Mouse (Mus musculus): ENCODE measurements around the gene Ston2. TPM values are rescaled to one million over a fixed set of nuclear protein-coding genes. Genes with fewer than 3 reads are reported as not detected.

Ston2 gene
- polyA plus RNA-seq, 1 experiment from 2014 or later, result 2.7 TPM

- no peak overlapping the region for H3K4me3 ChIP-seq (ENCODE audit: low read depth, low read length)
- no peaks in the 10 kb centered on the region for H3K36me3 ChIP-seq (ENCODE audit: control insufficient read depth, insufficient read depth)
- no peaks in the 10 kb centered on the region for H3K9me3 ChIP-seq (ENCODE audit: control insufficient read depth)
- H3K4me1 ChIP-seq (replicated peaks; ENCODE audit: control insufficient read depth, insufficient read depth, low read length), result no peaks in the 10 kb centered on the region
- WGBS, result 65% methylated on average over 6 of the region's 6 CpGs
- H3K4me2 ChIP-seq (replicated peaks; ENCODE audit: low read depth), result no peak overlapping the region
- ATAC-seq, result no peak
- no peak for TF ChIP-seq CTCF (IDR thresholded peaks at IDR 0.05; ENCODE audit: low read depth)
- no peak overlapping the region for H3K27ac ChIP-seq (ENCODE audit: low read depth, low read length)
- H3K27me3 ChIP-seq (replicated peaks; ENCODE audit: control insufficient read depth, insufficient read depth, low read length), result no peaks in the 10 kb centered on the region
- no peak overlapping the region for H3K9ac ChIP-seq (ENCODE audit: low read depth, low read length)
Measured at GRCm38 (mm10) chr12:91715686-91716085, 72.5 kb downstream of the Ston2 start.

DNA sequence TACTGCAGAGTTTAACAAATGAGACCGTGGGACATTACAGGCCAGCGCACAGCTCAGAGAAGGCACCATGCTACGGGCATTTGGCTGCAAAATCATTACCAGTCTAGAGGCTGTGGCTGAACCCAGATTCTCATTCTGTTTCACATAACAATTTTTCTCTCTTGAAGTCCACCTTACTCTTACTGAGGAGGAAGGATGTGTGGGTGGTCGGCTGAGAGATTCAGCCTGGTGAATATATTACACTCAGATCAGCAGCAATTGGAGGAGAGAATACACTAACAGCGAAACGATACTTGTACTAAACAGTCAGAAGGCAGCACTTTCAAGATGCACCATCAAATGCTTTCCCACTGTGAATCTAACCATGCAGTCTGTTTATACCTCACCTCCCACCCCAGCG is 74.8 kb downstream of the Ston2 start:
- no peak for ATAC-seq
- Histone ChIP-seq H3K4me2 (replicated peaks; ENCODE audit: low read depth) (no peak overlapping the region), H3K27ac (ENCODE audit: low read depth, low read length) (no peak overlapping the region), H3K9ac (ENCODE audit: low read depth, low read length) (no peak overlapping the region), H3K4me3 (ENCODE audit: low read depth, low read length) (no peak overlapping the region), H3K4me1 (replicated peaks; ENCODE audit: control insufficient read depth, insufficient read depth, low read length) (no peaks in the 10 kb centered on the region), H3K27me3 (replicated peaks; ENCODE audit: control insufficient read depth, insufficient read depth, low read length) (no peaks in the 10 kb centered on the region), H3K9me3 (ENCODE audit: control insufficient read depth) (no peaks in the 10 kb centered on the region), H3K36me3 (ENCODE audit: control insufficient read depth, insufficient read depth) (no peaks in the 10 kb centered on the region)
- TF ChIP-seq CTCF (IDR thresholded peaks at IDR 0.05; ENCODE audit: low read depth), result no peak
- 93% methylated on average over 7 of the region's 7 CpGs for WGBS

- Histone ChIP-seq H3K9ac (ENCODE audit: low read depth, low read length) (no peak overlapping the region), H3K27ac (ENCODE audit: low read depth, low read length) (no peak overlapping the region), H3K9me3 (ENCODE audit: control insufficient read depth) (no peaks in the 10 kb centered on the region), H3K27me3 (replicated peaks; ENCODE audit: control insufficient read depth, insufficient read depth, low read length) (no peaks in the 10 kb centered on the region), H3K4me3 (ENCODE audit: low read depth, low read length) (no peak overlapping the region), H3K4me1 (replicated peaks; ENCODE audit: control insufficient read depth, insufficient read depth, low read length) (no peaks in the 10 kb centered on the region), H3K36me3 (ENCODE audit: control insufficient read depth, insufficient read depth) (no peaks in the 10 kb centered on the region), H3K4me2 (replicated peaks; ENCODE audit: low read depth) (no peak overlapping the region)
- ATAC-seq, result no peak
- no peak for TF ChIP-seq CTCF (IDR thresholded peaks at IDR 0.05; ENCODE audit: low read depth)
- 70% methylated on average over 4 of the region's 4 CpGs for WGBS
Measured at GRCm38 (mm10) chr12:91711655-91712054, 76.5 kb downstream of the Ston2 start.

DNA sequence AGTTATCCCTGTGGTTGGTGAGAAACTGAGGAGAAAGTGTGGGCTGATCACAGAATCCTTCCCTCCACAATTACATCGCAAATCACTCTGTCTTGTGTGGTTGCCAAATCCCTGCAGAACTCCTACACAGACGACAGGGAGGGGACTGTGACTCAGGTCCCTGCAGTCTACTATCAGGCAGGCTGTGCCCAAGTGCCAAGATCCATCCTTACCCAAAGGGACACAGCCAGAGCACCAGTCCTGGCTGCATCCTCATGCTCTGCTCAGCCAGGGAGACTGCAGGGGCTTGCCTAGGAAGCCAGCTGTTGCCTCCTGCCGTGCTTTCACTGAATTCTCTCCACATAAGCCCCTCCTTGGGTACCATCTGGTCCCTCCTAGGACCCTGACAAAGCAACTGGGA is 77.3 kb downstream of the Ston2 start:
- no peaks in the 10 kb centered on the region for H3K4me1 ChIP-seq (replicated peaks; ENCODE audit: control insufficient read depth, insufficient read depth, low read length)
- H3K4me3 ChIP-seq (ENCODE audit: low read depth, low read length), result no peak overlapping the region
- ATAC-seq, result no peak
- no peaks in the 10 kb centered on the region for H3K27me3 ChIP-seq (replicated peaks; ENCODE audit: control insufficient read depth, insufficient read depth, low read length)
- TF ChIP-seq CTCF (IDR thresholded peaks at IDR 0.05; ENCODE audit: low read depth), result no peak
- no peaks in the 10 kb centered on the region for H3K36me3 ChIP-seq (ENCODE audit: control insufficient read depth, insufficient read depth)
- no peak overlapping the region for H3K4me2 ChIP-seq (replicated peaks; ENCODE audit: low read depth)
- 51% methylated on average over 3 of the region's 3 CpGs for WGBS
- no peak overlapping the region for H3K27ac ChIP-seq (ENCODE audit: low read depth, low read length)
- no peaks in the 10 kb centered on the region for H3K9me3 ChIP-seq (ENCODE audit: control insufficient read depth)
- H3K9ac ChIP-seq (ENCODE audit: low read depth, low read length), result no peak overlapping the region

GRCm38 (mm10) chr12:91709634-91710033 is 78.6 kb downstream of the Ston2 start:
- no peak for ATAC-seq
- H3K9ac ChIP-seq (ENCODE audit: low read depth, low read length), result no peak overlapping the region
- no peak overlapping the region for H3K4me3 ChIP-seq (ENCODE audit: low read depth, low read length)

GRCm38 (mm10) chr12:91709232-91709631 is 79.0 kb downstream of the Ston2 start:
- Histone ChIP-seq H3K27ac (ENCODE audit: low read depth, low read length) (no peak overlapping the region), H3K9ac (ENCODE audit: low read depth, low read length) (no peak overlapping the region), H3K4me2 (replicated peaks; ENCODE audit: low read depth) (no peak overlapping the region), H3K4me1 (replicated peaks; ENCODE audit: control insufficient read depth, insufficient read depth, low read length) (no peaks in the 10 kb centered on the region), H3K4me3 (ENCODE audit: low read depth, low read length) (no peak overlapping the region), H3K27me3 (replicated peaks; ENCODE audit: control insufficient read depth, insufficient read depth, low read length) (no peaks in the 10 kb centered on the region), H3K9me3 (ENCODE audit: control insufficient read depth) (no peaks in the 10 kb centered on the region), H3K36me3 (ENCODE audit: control insufficient read depth, insufficient read depth) (no peaks in the 10 kb centered on the region)
- WGBS, result 67% methylated on average over 5 of the region's 5 CpGs
- no peak for TF ChIP-seq CTCF (IDR thresholded peaks at IDR 0.05; ENCODE audit: low read depth)
- ATAC-seq, result no peak

More at GRCm38 (mm10) chr12:91709634-91710033, 78.6 kb downstream of the Ston2 start:
- H3K36me3 ChIP-seq (ENCODE audit: control insufficient read depth, insufficient read depth), result no peaks in the 10 kb centered on the region
- H3K27ac ChIP-seq (ENCODE audit: low read depth, low read length), result no peak overlapping the region
- no peaks in the 10 kb centered on the region for H3K4me1 ChIP-seq (replicated peaks; ENCODE audit: control insufficient read depth, insufficient read depth, low read length)
- no peaks in the 10 kb centered on the region for H3K27me3 ChIP-seq (replicated peaks; ENCODE audit: control insufficient read depth, insufficient read depth, low read length)
- H3K4me2 ChIP-seq (replicated peaks; ENCODE audit: low read depth), result no peak overlapping the region
- H3K9me3 ChIP-seq (ENCODE audit: control insufficient read depth), result no peaks in the 10 kb centered on the region
- 73% methylated on average over 6 of the region's 6 CpGs for WGBS
- no peak for TF ChIP-seq CTCF (IDR thresholded peaks at IDR 0.05; ENCODE audit: low read depth)

- no peak for TF ChIP-seq CTCF (IDR thresholded peaks at IDR 0.05; ENCODE audit: low read depth)
- H3K4me2 ChIP-seq (replicated peaks; ENCODE audit: low read depth), result no peak overlapping the region
- no peaks in the 10 kb centered on the region for H3K9me3 ChIP-seq (ENCODE audit: control insufficient read depth)
- WGBS, result 88% methylated on average over 4 of the region's 4 CpGs
- no peak overlapping the region for H3K4me3 ChIP-seq (ENCODE audit: low read depth, low read length)
- no peak for ATAC-seq
- H3K27ac ChIP-seq (ENCODE audit: low read depth, low read length), result no peak overlapping the region
- no peaks in the 10 kb centered on the region for H3K27me3 ChIP-seq (replicated peaks; ENCODE audit: control insufficient read depth, insufficient read depth, low read length)
- H3K36me3 ChIP-seq (ENCODE audit: control insufficient read depth, insufficient read depth), result no peaks in the 10 kb centered on the region
- H3K9ac ChIP-seq (ENCODE audit: low read depth, low read length), result no peak overlapping the region
- no peaks in the 10 kb centered on the region for H3K4me1 ChIP-seq (replicated peaks; ENCODE audit: control insufficient read depth, insufficient read depth, low read length)
Measured at GRCm38 (mm10) chr12:91707807-91708206, 80.4 kb downstream of the Ston2 start.

All from intestine, postnatal 0 days (tissue).